Mouse (Mus musculus): Measurements from ENCODE around the gene Acat2. TPM values are rescaled to one million over a fixed set of nuclear protein-coding genes. Genes with fewer than 3 reads are reported as not detected.
A peak's percentile ranks its signal among the peaks of the same experiment; 100 is the strongest.
"Not testable (repeated sequence)": the region's sequence is repeated elsewhere in the genome, so short reads cannot be mapped to it uniquely, and the experiment has no call there.

Acat2 gene
- polyA plus RNA-seq, 1 experiment: 29.7 TPM

GRCm38 (mm10) chr17:12937412-12937970 lies 23.1 kb downstream of the Acat2 start:
- Histone ChIP-seq H3K27me3 (replicated peaks) (no peaks in the 10 kb centered on the region), H3K9me3 (no peaks in the 10 kb centered on the region), H3K4me1 (peaks cover 44% of the 10 kb centered on the region), H3K36me3 (replicated peaks; ENCODE audit: low read length) (peaks cover 5% of the 10 kb centered on the region), H3K4me3 (replicated peaks) (no peak overlapping the region)
- no peak for TF ChIP-seq GATA1 (IDR thresholded peaks at IDR 0.05; ENCODE audit: borderline replicate concordance, low read length)
- TF ChIP-seq FLI1 (IDR thresholded peaks at IDR 0.05; ENCODE audit: low read length): no peak

- Histone ChIP-seq H3K9me3 (no peaks in the 10 kb centered on the region), H3K27me3 (replicated peaks) (no peaks in the 10 kb centered on the region), H3K4me1 (peaks cover 28% of the 10 kb centered on the region), H3K36me3 (replicated peaks; ENCODE audit: low read length) (no peaks in the 10 kb centered on the region), H3K4me3 (replicated peaks) (no peak overlapping the region)
- TF ChIP-seq GATA1 (IDR thresholded peaks at IDR 0.05; ENCODE audit: borderline replicate concordance, low read length): no peak
- TF ChIP-seq FLI1 (IDR thresholded peaks at IDR 0.05; ENCODE audit: low read length): no peak
Measured at GRCm38 (mm10) chr17:12935719-12936118, 24.8 kb downstream of the Acat2 start.

GRCm38 (mm10) chr17:12931576-12931975 lies 29.0 kb downstream of the Acat2 start:
- H3K4me1 ChIP-seq: peaks cover 14% of the 10 kb centered on the region; the same call in 1 of the 2 replicates
- H3K9me3 ChIP-seq; H3K4me3 ChIP-seq (replicated peaks); H3K36me3 ChIP-seq (replicated peaks; ENCODE audit: low read length); H3K27me3 ChIP-seq (replicated peaks): not testable (repeated sequence)

- H3K4me1 ChIP-seq: no peaks in the 10 kb centered on the region
- H3K4me3 ChIP-seq (replicated peaks): no peak overlapping the region
- H3K9me3 ChIP-seq: no peaks in the 10 kb centered on the region
- TF ChIP-seq FLI1 (IDR thresholded peaks at IDR 0.05; ENCODE audit: low read length) (no peak), GATA1 (IDR thresholded peaks at IDR 0.05; ENCODE audit: borderline replicate concordance, low read length) (no peak)
- H3K27me3 ChIP-seq (replicated peaks): no peaks in the 10 kb centered on the region
- H3K36me3 ChIP-seq (replicated peaks; ENCODE audit: low read length): peaks cover 58% of the 10 kb centered on the region
Measured at GRCm38 (mm10) chr17:12925703-12926180, 34.8 kb downstream of the Acat2 start.

- Histone ChIP-seq H3K36me3 (replicated peaks; ENCODE audit: low read length) (peaks cover 65% of the 10 kb centered on the region), H3K9me3 (no peaks in the 10 kb centered on the region), H3K4me1 (no peaks in the 10 kb centered on the region), H3K4me3 (replicated peaks) (no peak overlapping the region), H3K27me3 (replicated peaks) (no peaks in the 10 kb centered on the region)
- TF ChIP-seq FLI1 (IDR thresholded peaks at IDR 0.05; ENCODE audit: low read length): no peak
Measured at GRCm38 (mm10) chr17:12925001-12925400, 35.5 kb downstream of the Acat2 start.

GRCm38 (mm10) chr17:12921073-12921472 lies 39.5 kb downstream of the Acat2 start:
- H3K36me3 ChIP-seq (replicated peaks; ENCODE audit: low read length): peaks cover 79% of the 10 kb centered on the region

GRCm38 (mm10) chr17:12916588-12917380 lies 43.8 kb downstream of the Acat2 start:
- Histone ChIP-seq H3K4me1 (peaks cover 31% of the 10 kb centered on the region), H3K9me3 (no peaks in the 10 kb centered on the region), H3K36me3 (replicated peaks; ENCODE audit: low read length) (peaks cover 65% of the 10 kb centered on the region), H3K27me3 (replicated peaks) (no peaks in the 10 kb centered on the region), H3K4me3 (replicated peaks) (peak overlapping the region; percentile 92)
- TF ChIP-seq GATA1 (IDR thresholded peaks at IDR 0.05; ENCODE audit: borderline replicate concordance, low read length) (no peak), FLI1 (IDR thresholded peaks at IDR 0.05; ENCODE audit: low read length) (no peak)

More at GRCm38 (mm10) chr17:12921073-12921472, 39.5 kb downstream of the Acat2 start:
- Histone ChIP-seq H3K9me3 (no peaks in the 10 kb centered on the region), H3K4me1 (peaks cover 7% of the 10 kb centered on the region; the same call in 1 of the 2 replicates), H3K4me3 (replicated peaks) (no peak overlapping the region), H3K27me3 (replicated peaks) (no peaks in the 10 kb centered on the region)
- TF ChIP-seq GATA1 (IDR thresholded peaks at IDR 0.05; ENCODE audit: borderline replicate concordance, low read length) (no peak), FLI1 (IDR thresholded peaks at IDR 0.05; ENCODE audit: low read length) (no peak)

GRCm38 (mm10) chr17:12915881-12916583 lies 44.5 kb downstream of the Acat2 start, which contains the start of gene Mrpl18:
Gene Mrpl18, minus strand, starts transcription at chr17:12916345.
- H3K27me3 ChIP-seq (replicated peaks): no peaks in the 10 kb centered on the region
- H3K36me3 ChIP-seq (replicated peaks; ENCODE audit: low read length): peaks cover 65% of the 10 kb centered on the region
- no peaks in the 10 kb centered on the region for H3K9me3 ChIP-seq
- H3K4me3 ChIP-seq (replicated peaks): peak within 1 kb of the TSS; percentile 92
- TF ChIP-seq FLI1 (IDR thresholded peaks at IDR 0.05; ENCODE audit: low read length): peak; percentile 90; the same call in 1 of the 2 replicates
- TF ChIP-seq GATA1 (IDR thresholded peaks at IDR 0.05; ENCODE audit: borderline replicate concordance, low read length): no peak
- peaks cover 31% of the 10 kb centered on the region for H3K4me1 ChIP-seq

- peaks cover 31% of the 10 kb centered on the region for H3K4me1 ChIP-seq
- no peaks in the 10 kb centered on the region for H3K27me3 ChIP-seq (replicated peaks)
- peaks cover 65% of the 10 kb centered on the region for H3K36me3 ChIP-seq (replicated peaks; ENCODE audit: low read length)
- TF ChIP-seq GATA1 (IDR thresholded peaks at IDR 0.05; ENCODE audit: borderline replicate concordance, low read length) (no peak), FLI1 (IDR thresholded peaks at IDR 0.05; ENCODE audit: low read length) (no peak)
- H3K9me3 ChIP-seq: no peaks in the 10 kb centered on the region
- H3K4me3 ChIP-seq (replicated peaks): peak within 1 kb of the TSS; percentile 92
Measured at GRCm38 (mm10) chr17:12915488-12915880, 45.1 kb downstream of the Acat2 start, which contains the start of gene Tcp1. Gene Tcp1, plus strand, starts transcription at chr17:12915701.

- no peak overlapping the region for H3K4me3 ChIP-seq (replicated peaks)
- H3K27me3 ChIP-seq (replicated peaks): no peaks in the 10 kb centered on the region
- H3K4me1 ChIP-seq: peaks cover 22% of the 10 kb centered on the region
- H3K36me3 ChIP-seq (replicated peaks; ENCODE audit: low read length): peaks cover 76% of the 10 kb centered on the region
- TF ChIP-seq GATA1 (IDR thresholded peaks at IDR 0.05; ENCODE audit: borderline replicate concordance, low read length): no peak
- no peak for TF ChIP-seq FLI1 (IDR thresholded peaks at IDR 0.05; ENCODE audit: low read length)
- no peaks in the 10 kb centered on the region for H3K9me3 ChIP-seq
Measured at GRCm38 (mm10) chr17:12910391-12910790, 50.2 kb downstream of the Acat2 start.
